ENCODE assay signal across 13 mouse cellular contexts in the genomic region with DNA sequence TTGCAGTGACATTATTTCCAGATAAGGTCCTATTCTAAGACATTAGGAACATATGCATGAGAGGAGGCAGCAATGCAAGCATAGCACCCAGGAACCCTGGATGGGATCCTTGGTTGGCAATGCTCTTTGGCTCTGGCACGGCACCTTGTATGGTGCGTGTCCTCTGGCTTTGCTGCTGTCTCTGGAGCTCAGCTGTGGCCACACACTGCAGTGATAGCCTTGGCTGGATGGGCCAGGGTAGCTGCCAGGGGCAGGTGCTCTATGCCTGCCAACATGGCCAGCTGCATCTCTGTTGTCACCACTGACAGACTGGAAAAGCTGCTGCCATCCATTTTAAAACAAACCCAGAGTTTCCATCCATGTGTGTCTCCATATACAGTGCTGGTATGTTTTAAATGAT.
DNase-seq lines count a peak whose midpoint lies in the region; ATAC-seq and TF ChIP-seq lines count a peak whose summit lies in the region.
"Had no signal": no experiment of that assay in that cellular context is flagged by ENCODE, and none has a peak within 500 bp of the region (broad histone marks: within the 10 kb centered on the region; RNA-seq: fewer than 3 reads in every experiment).

No protein-coding gene starts in this region.

- no peaks in the 10 kb centered on the region for H3K4me1 ChIP-seq in heart, embryonic 11.5 days (ENCODE audit: control insufficient read depth, insufficient read depth, low read length)
- H3K4me1 ChIP-seq in liver, adult 2 months (ENCODE audit: control insufficient read depth, insufficient read depth, low read length): peaks cover 8% of the 10 kb centered on the region
- no peaks in the 10 kb centered on the region for H3K4me1 ChIP-seq in liver, embryonic 11.5 days (replicated peaks; ENCODE audit: control insufficient read depth, insufficient read depth, low read length)
- no peaks in the 10 kb centered on the region for H3K4me1 ChIP-seq in forebrain, postnatal 0 days (ENCODE audit: insufficient read depth)
- H3K4me1 ChIP-seq: limb, embryonic 13.5 days had no signal

- H3K9me3 ChIP-seq in heart, embryonic 11.5 days (replicated peaks; ENCODE audit: control insufficient read depth, low read length): no peaks in the 10 kb centered on the region
- no peaks in the 10 kb centered on the region for H3K9me3 ChIP-seq in liver, embryonic 11.5 days (ENCODE audit: control insufficient read depth, low read length)
- H3K9me3 ChIP-seq in forebrain, postnatal 0 days (ENCODE audit: low read length): no peaks in the 10 kb centered on the region
- H3K9me3 ChIP-seq: limb, embryonic 13.5 days had no signal

- peak; percentile 25 to 70 for DNase-seq in heart, adult 18-20 months
- peak; percentile 84 for DNase-seq in liver, adult 2 months (ENCODE audit: extremely low read depth, low read depth, low spot score)
- DNase-seq in liver, embryonic 11.5 days (ENCODE audit: low spot score): no peak
- peak; percentile 45 for DNase-seq in forebrain, postnatal 0 days
- DNase-seq in heart, postnatal 14 days: peak; percentile 45 to 48
- DNase-seq in MN1 (ENCODE audit: low spot score): no peak
- DNase-seq in embryo, embryonic 10 days (ENCODE audit: low spot score): no peak
- DNase-seq: kidney, adult 2 months; lung, embryonic 14.5 days had no signal

- H3K9ac ChIP-seq in heart, embryonic 11.5 days (ENCODE audit: low read depth, low read length): no peak overlapping the region
- H3K9ac ChIP-seq in liver, adult 2 months (ENCODE audit: low read depth, low read length): no peak overlapping the region
- no peak overlapping the region for H3K9ac ChIP-seq in liver, embryonic 11.5 days (ENCODE audit: low read depth, low read length)
- no peak overlapping the region for H3K9ac ChIP-seq in forebrain, postnatal 0 days
- H3K9ac ChIP-seq: limb, embryonic 13.5 days; lung, embryonic 14.5 days had no signal

- TF ChIP-seq POLR2A in liver, adult 2 months (IDR thresholded peaks at IDR 0.05; ENCODE audit: extremely low read depth, insufficient read depth, low read length): no peak

- no peak overlapping the region for H3K27ac ChIP-seq in heart, embryonic 11.5 days (ENCODE audit: low read depth, low read length)
- no peak overlapping the region for H3K27ac ChIP-seq in liver, adult 2 months (replicated peaks; ENCODE audit: insufficient read depth, low read depth, low read length)
- H3K27ac ChIP-seq in liver, embryonic 11.5 days (ENCODE audit: low read depth, low read length): no peak overlapping the region
- no peak overlapping the region for H3K27ac ChIP-seq in forebrain, postnatal 0 days (ENCODE audit: low read depth, low read length)
- H3K27ac ChIP-seq: limb, embryonic 13.5 days had no signal

- no peak for ATAC-seq in heart, embryonic 11.5 days (replicated peaks; ENCODE audit: insufficient number of reproducible peaks, low FRiP score, low TSS enrichment)
- no peak for ATAC-seq in liver, embryonic 11.5 days (replicated peaks; ENCODE audit: low FRiP score)
- ATAC-seq in forebrain, postnatal 0 days: peak; percentile 78
- ATAC-seq: Patski had no signal

- no peaks in the 10 kb centered on the region for H3K79me2 ChIP-seq in liver, adult 2 months (ENCODE audit: control insufficient read depth, insufficient read depth, low read length)

- H3K27me3 ChIP-seq in heart, embryonic 11.5 days (ENCODE audit: control insufficient read depth, insufficient read depth, low read length): no peaks in the 10 kb centered on the region
- no peaks in the 10 kb centered on the region for H3K27me3 ChIP-seq in liver, adult 2 months (ENCODE audit: control insufficient read depth, insufficient read depth, low read length)
- no peaks in the 10 kb centered on the region for H3K27me3 ChIP-seq in liver, embryonic 11.5 days (replicated peaks; ENCODE audit: control insufficient read depth, insufficient read depth, low read length)
- no peaks in the 10 kb centered on the region for H3K27me3 ChIP-seq in forebrain, postnatal 0 days (ENCODE audit: insufficient read depth, low read length)
- H3K27me3 ChIP-seq: CH12.LX; limb, embryonic 13.5 days; Patski had no signal

- H3K4me3 ChIP-seq in heart, embryonic 11.5 days (ENCODE audit: low read depth, low read length): no peak overlapping the region
- no peak overlapping the region for H3K4me3 ChIP-seq in liver, adult 2 months (ENCODE audit: insufficient read depth, low read depth, low read length)
- no peak overlapping the region for H3K4me3 ChIP-seq in liver, embryonic 11.5 days (ENCODE audit: low read depth, low read length)
- no peak overlapping the region for H3K4me3 ChIP-seq in forebrain, postnatal 0 days (ENCODE audit: low read depth, low read length)
- H3K4me3 ChIP-seq: limb, embryonic 13.5 days had no signal

- no peak for TF ChIP-seq CTCF in liver, adult 2 months (IDR thresholded peaks at IDR 0.05; ENCODE audit: low read depth, low read length)
- TF ChIP-seq CTCF in forebrain, postnatal 0 days (IDR thresholded peaks at IDR 0.05; ENCODE audit: low read depth): no peak

- H3K4me2 ChIP-seq in heart, embryonic 11.5 days: no peak overlapping the region
- H3K4me2 ChIP-seq in liver, embryonic 11.5 days: no peak overlapping the region
- no peak overlapping the region for H3K4me2 ChIP-seq in forebrain, postnatal 0 days (ENCODE audit: low read depth)
- H3K4me2 ChIP-seq: limb, embryonic 13.5 days; lung, embryonic 14.5 days had no signal

- H3K36me3 ChIP-seq in heart, embryonic 11.5 days (ENCODE audit: control insufficient read depth, insufficient read depth, low read length): no peaks in the 10 kb centered on the region
- H3K36me3 ChIP-seq in liver, adult 2 months (ENCODE audit: control insufficient read depth, insufficient read depth, low read length): no peaks in the 10 kb centered on the region
- H3K36me3 ChIP-seq in liver, embryonic 11.5 days (ENCODE audit: control insufficient read depth, insufficient read depth, low read length): no peaks in the 10 kb centered on the region
- H3K36me3 ChIP-seq in forebrain, postnatal 0 days (ENCODE audit: insufficient read depth): no peaks in the 10 kb centered on the region
- H3K36me3 ChIP-seq: limb, embryonic 13.5 days had no signal

- intact Hi-C loops in heart, postnatal 14 days (cut with DNase I): no loop called here

- WGBS in heart, embryonic 11.5 days (ENCODE audit: insufficient replicate concordance): 82% methylated on average over 2 of the region's 2 CpGs
- 22% methylated on average over 2 of the region's 2 CpGs for WGBS in liver, adult 2 months
- 69% methylated on average over 2 of the region's 2 CpGs for WGBS in liver, embryonic 11.5 days
- WGBS in forebrain, postnatal 0 days: 72% methylated on average over 2 of the region's 2 CpGs

Comparison
In these comparisons a context has a peak if more than half of its experiments do, and no peak if none do; other contexts are left out.
1. DNase-seq: peak in heart, adult 18-20 months (2 of 2), liver, adult 2 months (single experiment), forebrain, postnatal 0 days (single experiment) and heart, postnatal 14 days (2 of 2); none in liver, embryonic 11.5 days (single experiment), MN1 (single experiment) and embryo, embryonic 10 days (single experiment).